Mouse (Mus musculus) cerebellum, postnatal 10 days (tissue): Measurements from ENCODE around the gene Fignl1.

Experiments
- DNase-seq, 2 experiments: peaks; one replicate each; pipeline ENCODE4 v3.0.0; 2021; ENCODE audit warnings: mixed read lengths in 2 of 2

Gene Fignl1

DNA sequence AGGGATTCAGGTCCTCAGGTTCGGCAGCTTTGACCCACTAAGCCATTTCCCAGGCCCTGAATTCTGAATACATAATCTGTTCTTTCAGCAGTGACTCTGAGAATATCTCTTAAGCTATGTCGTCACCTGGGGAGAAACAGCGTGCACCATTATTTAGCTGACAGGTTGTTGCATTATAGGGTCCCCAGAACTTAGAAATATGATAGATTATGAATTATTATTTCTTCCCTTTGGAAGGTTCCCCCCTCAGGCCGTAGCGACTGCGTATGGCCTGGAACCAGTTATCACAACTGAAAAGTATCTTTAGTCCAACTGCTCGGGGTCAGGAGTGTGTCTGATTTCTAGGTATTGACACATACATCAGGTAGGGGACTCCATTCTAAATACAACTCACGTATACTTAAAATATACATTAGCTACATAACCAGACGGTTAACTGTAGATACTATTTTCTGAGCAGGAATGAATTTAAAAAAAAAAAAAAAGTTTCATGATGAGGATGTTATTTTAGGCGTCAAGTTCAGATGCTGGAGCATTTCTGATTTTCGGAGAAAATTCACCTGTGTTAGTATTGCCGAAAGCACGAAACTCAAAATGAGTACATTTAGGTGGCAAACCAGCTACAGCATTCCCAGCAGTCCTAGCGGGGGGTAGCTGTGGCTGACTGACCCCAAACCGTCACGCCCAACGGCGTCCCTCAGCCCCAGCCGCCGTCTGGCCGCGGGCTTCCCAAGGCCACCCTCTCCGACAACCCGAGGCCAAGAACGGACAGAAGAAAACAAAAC lies 535 bp downstream of the Fignl1 start:
- no peak for DNase-seq

DNA sequence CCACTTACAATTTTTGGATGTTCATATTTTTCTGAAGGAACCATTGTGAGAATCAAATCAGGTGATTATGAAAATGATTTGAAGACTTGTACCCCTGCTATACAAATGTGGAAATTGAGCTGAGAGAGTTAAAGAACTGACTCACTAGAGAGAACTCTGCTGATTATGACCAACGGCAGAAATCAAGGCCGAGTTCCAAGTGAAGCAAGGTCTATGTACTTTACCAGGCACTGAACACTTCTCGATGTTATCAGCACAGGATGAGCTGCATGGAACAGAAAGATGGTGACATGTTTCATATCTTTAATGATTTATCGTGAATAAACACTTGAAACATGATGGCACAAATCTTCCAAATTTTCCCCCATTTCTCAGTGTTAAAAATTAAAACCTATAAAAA lies 2.8 kb downstream of the Fignl1 start:
- DNase-seq, result no peak

GRCm38 (mm10) chr11:11804421-11804820 lies 4.3 kb downstream of the Fignl1 start:
- DNase-seq, result no peak

- no peak for DNase-seq
Measured at GRCm38 (mm10) chr11:11801067-11801466, 7.7 kb downstream of the Fignl1 start.

DNA sequence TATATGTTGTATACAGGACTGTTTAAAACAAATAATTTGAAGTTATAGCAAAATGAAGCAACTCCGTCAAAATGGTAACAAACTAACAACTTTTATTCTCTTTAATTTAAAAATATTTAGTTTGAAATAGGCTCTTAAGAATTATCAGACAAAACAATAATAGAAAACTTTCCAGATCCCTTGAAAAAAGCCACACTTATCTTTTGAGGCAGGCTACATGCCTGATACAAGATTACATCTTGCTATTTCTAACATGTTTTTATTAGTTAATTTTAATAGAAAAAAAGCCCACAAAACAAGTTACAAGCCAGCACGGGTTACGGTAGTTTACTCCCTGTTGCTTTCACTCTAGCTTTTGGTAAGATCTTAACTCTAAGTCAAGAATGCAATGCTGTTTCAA lies 8.5 kb downstream of the Fignl1 start:
- DNase-seq, result no peak

DNA sequence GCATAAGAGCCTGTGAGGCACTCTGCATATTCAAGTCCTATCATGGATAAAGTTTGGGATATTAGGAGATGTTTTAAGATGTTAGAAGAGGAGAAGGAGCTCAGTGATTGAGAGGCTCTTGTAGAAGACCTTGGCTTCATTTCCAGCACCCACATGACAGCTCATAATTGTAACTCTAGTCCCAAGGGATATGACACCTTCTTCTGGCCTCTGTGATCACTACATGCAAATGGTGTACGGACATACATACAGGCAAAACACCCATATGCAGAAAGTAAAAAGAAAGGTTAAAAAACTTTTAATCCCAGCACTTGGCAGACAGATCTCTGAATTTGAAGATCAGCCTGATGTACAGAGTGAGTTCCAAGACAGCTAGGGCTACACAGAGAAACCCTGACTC lies 10.1 kb downstream of the Fignl1 start:
- DNase-seq, result no peak

- DNase-seq, result no peak
Measured at GRCm38 (mm10) chr11:11794626-11795025, 14.1 kb downstream of the Fignl1 start.

DNA sequence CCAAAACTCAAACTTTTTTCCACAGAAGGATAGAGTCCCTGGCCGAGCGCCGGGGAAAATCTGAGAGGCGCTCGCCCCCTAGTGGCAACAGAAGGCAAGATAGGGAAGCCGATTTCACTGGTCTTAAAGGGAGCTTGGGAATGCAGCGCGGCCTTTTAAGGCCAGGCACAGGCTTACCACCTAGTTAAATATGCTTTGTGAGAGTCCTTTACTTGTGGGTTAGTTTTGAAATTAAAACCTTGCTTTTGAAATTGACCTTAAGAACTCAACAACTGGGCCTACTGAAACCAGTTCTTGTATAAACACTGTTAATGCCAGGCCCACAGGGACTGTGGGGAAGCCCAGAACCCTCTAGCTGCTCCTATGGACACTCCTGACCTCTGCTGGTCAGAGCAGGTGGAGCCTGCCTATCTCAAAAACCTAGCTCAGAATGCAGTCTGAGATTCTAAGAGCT lies 20.2 kb downstream of the Fignl1 start:
- DNase-seq, result peak; percentile 87 to 91

GRCm38 (mm10) chr11:11785457-11785856 lies 23.3 kb downstream of the Fignl1 start:
- DNase-seq, result no peak

DNA sequence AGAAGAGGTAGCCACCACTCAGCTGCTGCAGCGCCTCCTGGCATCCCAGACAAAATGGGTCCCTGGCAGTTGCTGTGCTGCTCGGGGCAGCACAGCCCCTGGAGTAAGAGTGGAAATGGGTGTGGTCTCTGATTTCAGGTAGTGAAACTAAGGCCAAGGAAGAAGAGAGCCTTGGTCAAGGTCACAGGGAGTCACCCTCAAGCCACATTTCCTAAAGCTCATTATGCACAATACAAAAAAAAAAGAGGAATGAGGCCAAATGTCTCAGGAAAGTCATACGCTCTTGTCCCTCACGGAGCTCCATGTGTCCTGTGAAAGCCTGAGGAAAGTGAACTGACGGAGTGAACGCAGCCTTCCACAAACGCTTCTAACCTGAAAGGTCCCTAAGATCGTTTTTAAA lies 27.0 kb downstream of the Fignl1 start:
- DNase-seq, result no peak

GRCm38 (mm10) chr11:11778345-11778744 lies 30.4 kb downstream of the Fignl1 start:
- DNase-seq, result no peak

- no peak for DNase-seq
Measured at GRCm38 (mm10) chr11:11777796-11778195, 31.0 kb downstream of the Fignl1 start.

DNA sequence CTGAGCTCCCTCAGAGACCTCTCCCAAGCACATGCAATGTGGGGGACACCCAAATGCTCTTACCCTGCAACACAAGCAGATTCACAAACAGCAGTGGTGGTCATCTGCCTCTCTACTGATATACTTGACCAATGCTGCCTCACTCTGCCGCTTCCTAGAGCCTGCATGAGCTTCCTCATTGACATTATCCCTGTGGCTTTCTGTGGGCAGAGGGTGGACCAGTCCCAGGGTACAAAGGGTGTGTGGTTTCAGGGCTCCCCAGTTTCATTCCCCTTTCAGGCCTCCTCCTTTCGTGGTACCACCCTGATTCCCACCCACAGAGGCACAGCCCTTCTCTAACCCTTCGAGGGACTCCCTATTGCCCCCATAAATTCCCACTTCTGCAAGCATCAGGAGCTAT lies 31.5 kb downstream of the Fignl1 start:
- DNase-seq, result no peak

DNA sequence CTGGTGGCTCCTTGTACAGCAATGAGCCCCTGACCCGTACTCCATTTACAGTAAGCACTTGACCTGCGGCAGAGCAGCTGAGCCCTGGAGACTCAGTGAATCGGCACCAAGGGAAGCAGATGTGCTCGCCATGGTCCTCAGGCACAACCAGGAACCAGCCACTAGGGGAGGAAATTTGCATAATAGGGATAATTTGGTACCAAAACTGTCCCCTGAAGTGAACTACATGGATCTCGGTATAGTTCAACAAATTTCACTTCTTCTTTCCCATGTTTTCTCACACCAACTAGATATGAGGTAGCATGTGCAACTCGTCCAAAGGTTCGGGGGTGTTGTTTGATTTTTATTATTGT lies 32.0 kb downstream of the Fignl1 start:
- no peak for DNase-seq

GRCm38 (mm10) chr11:11776071-11776821 lies 32.5 kb downstream of the Fignl1 start:
- DNase-seq, result peak in 1 of 2 experiments; percentile 7

DNA sequence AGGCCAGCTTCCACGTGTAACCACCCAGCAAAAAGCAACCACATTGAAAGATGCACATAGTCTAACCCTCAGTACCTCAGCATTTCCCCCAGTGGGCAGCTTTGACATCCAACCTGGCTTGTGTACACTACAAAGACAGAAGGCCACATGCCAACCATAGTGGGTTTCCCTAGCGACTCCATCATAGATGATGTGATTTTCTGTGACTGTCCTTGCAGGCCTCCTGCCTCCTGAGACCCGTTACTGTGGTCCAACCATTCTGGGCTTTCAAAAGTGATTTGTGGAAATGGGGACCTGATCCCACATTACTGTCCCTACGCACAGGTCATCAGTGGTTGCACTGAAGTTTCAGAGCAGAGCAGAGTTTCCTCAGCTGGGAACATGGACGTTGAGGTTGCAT lies 33.9 kb downstream of the Fignl1 start:
- DNase-seq, result no peak

- DNase-seq, result no peak
Measured at GRCm38 (mm10) chr11:11774384-11774783, 34.4 kb downstream of the Fignl1 start.

DNA sequence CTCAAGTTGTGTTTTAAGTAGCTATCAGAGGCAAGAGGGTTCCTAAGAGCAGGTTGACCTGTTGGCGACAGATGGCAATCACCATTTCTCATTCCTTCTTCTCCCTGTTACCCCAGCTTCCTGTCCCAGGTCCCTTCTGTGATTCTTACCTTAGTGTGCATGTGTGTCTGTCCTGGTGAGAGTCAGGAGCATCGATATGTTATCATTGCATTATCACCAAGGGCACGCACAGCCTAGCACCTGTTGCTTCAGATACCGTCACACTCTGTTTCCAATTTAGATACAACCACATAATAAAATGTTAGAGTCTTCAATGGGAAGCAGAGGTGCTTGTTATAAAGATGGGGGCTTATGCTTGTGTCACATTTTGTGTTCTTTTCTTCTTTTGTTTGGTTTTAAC lies 36.6 kb downstream of the Fignl1 start:
- DNase-seq, result no peak

- DNase-seq, result no peak
Measured at GRCm38 (mm10) chr11:11770691-11771090, 38.1 kb downstream of the Fignl1 start.

- DNase-seq, result no peak
Measured at GRCm38 (mm10) chr11:11769281-11769680, 39.5 kb downstream of the Fignl1 start.

- DNase-seq, result no peak
Measured at GRCm38 (mm10) chr11:11768057-11768456, 40.7 kb downstream of the Fignl1 start.

DNA sequence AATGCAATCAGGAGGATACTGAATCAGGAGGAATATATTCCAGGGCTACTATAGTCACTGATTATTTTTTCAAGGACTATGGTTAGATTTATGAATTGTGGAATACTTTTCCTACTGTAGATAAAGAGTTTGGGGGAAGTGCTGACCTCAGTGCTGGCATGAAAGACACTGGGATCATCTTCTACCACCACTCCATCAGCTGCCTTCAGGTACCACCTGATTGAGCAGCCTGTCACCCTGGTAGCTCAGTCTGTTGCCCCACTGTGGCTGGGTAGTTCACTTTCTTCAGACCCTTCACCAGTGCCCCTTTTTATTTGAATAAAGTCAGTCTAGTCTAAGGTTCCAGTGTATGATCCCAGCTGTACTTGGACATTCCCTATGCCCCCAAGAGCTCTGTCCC lies 42.0 kb downstream of the Fignl1 start:
- DNase-seq, result no peak

DNA sequence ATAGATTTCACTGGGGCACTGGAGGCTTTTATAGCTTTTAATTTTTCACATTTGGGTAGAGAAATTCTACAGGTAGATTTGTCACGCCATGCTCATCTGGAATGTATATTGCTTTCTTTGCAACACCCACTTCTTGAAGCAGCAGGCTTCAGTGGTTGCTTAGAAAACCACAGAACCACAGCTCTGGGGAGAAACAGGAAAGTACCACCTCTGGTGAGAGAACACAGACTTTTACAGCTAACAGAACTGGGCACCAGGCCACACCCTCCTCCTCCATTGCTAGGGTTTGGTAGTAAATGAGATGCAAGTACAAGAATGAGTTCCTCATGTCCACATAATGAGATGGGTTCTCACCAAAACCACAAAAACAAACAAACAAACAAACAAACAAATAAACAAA lies 42.7 kb downstream of the Fignl1 start:
- DNase-seq, result no peak

GRCm38 (mm10) chr11:11765414-11765813 lies 43.3 kb downstream of the Fignl1 start:
- no peak for DNase-seq
